Mouse (Mus musculus) frontal cortex, postnatal 25 days (tissue): Measurements from ENCODE around the gene Tcp11l2.

ENCODE experiments used
- DNase-seq, 2 experiments: peaks; one replicate each; pipeline ENCODE4 v3.0.0; 2022; ENCODE audit warnings: low spot score in 2 of 2

Tcp11l2 gene

GRCm38 (mm10) chr10:84556120-84556519 lies 20.3 kb upstream of the Tcp11l2 start:
- no peak for DNase-seq

GRCm38 (mm10) chr10:84558511-84558910 lies 17.9 kb upstream of the Tcp11l2 start:
- DNase-seq: no peak

GRCm38 (mm10) chr10:84559986-84560385 lies 16.4 kb upstream of the Tcp11l2 start:
- DNase-seq: no peak

GRCm38 (mm10) chr10:84562121-84562520 lies 14.3 kb upstream of the Tcp11l2 start:
- DNase-seq: no peak

- DNase-seq: no peak
Measured at GRCm38 (mm10) chr10:84562567-84563554, 13.6 kb upstream of the Tcp11l2 start.

- no peak for DNase-seq
Measured at GRCm38 (mm10) chr10:84564427-84564826, 12.0 kb upstream of the Tcp11l2 start.

GRCm38 (mm10) chr10:84571052-84571639 lies 5.3 kb upstream of the Tcp11l2 start:
- no peak for DNase-seq

GRCm38 (mm10) chr10:84573671-84574420 lies 2.6 kb upstream of the Tcp11l2 start:
- no peak for DNase-seq

- no peak for DNase-seq
Measured at GRCm38 (mm10) chr10:84576029-84576394, 414 bp upstream of the Tcp11l2 start.

GRCm38 (mm10) chr10:84577071-84577727 lies 773 bp downstream of the Tcp11l2 start:
- DNase-seq: peak; percentile 47 to 59

- DNase-seq: no peak
Measured at GRCm38 (mm10) chr10:84578738-84579137, 2.3 kb downstream of the Tcp11l2 start.

GRCm38 (mm10) chr10:84579527-84579926 lies 3.1 kb downstream of the Tcp11l2 start:
- no peak for DNase-seq

- DNase-seq: no peak
Measured at GRCm38 (mm10) chr10:84581191-84581590, 4.8 kb downstream of the Tcp11l2 start.

- no peak for DNase-seq
Measured at GRCm38 (mm10) chr10:84582236-84582635, 5.8 kb downstream of the Tcp11l2 start.

GRCm38 (mm10) chr10:84584451-84585293 lies 8.2 kb downstream of the Tcp11l2 start:
- DNase-seq: no peak

GRCm38 (mm10) chr10:84585294-84585650 lies 8.8 kb downstream of the Tcp11l2 start:
- no peak for DNase-seq

- no peak for DNase-seq
Measured at GRCm38 (mm10) chr10:84590956-84591355, 14.5 kb downstream of the Tcp11l2 start.

- no peak for DNase-seq
Measured at GRCm38 (mm10) chr10:84591640-84592148, 15.3 kb downstream of the Tcp11l2 start.

GRCm38 (mm10) chr10:84592745-84593144 lies 16.3 kb downstream of the Tcp11l2 start:
- no peak for DNase-seq

GRCm38 (mm10) chr10:84597127-84597785 lies 20.8 kb downstream of the Tcp11l2 start:
- DNase-seq: no peak
